Mouse (Mus musculus) cerebellum, adult 2 months (tissue): ENCODE measurements at regions not wholly inside any gene's neighbourhood (a gene's known extent, or its start where the extent isn't known, plus 50 kb on each side); places are given as distances from the start of the nearest gene placed in this dataset.

Experiments used
- DNase-seq, 2 experiments: peaks; one replicate each; pipeline ENCODE4 v3.0.0; 2021
- H3K27ac ChIP-seq: fragments of 200-500 bp; 2 replicates; pipeline ENCODE4 v1.5.1; 2012; ENCODE audit warnings: low read length, control low read depth, inconsistent platforms; ENCODE audit not compliant: insufficient read depth
- H3K27me3 ChIP-seq: fragments of 200-500 bp; 2 replicates; pipeline ENCODE4 v1.6.1; 2012; ENCODE audit warnings: inconsistent platforms, mild to moderate bottlenecking, low read length, moderate library complexity; ENCODE audit not compliant: control insufficient read depth, insufficient read depth
- H3K4me1 ChIP-seq: fragments of 200-500 bp; 2 replicates; pipeline ENCODE4 v1.6.1; 2011; ENCODE audit warnings: low read length; ENCODE audit not compliant: control insufficient read depth, insufficient read depth
- H3K4me3 ChIP-seq: fragments of 200-500 bp; replicated peaks from 2 replicates; pipeline ENCODE3; 2011; ENCODE audit warnings: mild to moderate bottlenecking, low read depth, low read length, control low read depth; ENCODE audit not compliant: insufficient read depth
- CTCF ChIP-seq: fragments of 200-500 bp; IDR thresholded peaks from 2 replicates; pipeline ENCODE4 v1.5.1; 2011; ENCODE audit warnings: low read depth, mild to moderate bottlenecking, control low read depth, low read length, moderate library complexity, borderline replicate concordance; ENCODE audit not compliant: insufficient read depth
- POLR2A ChIP-seq: fragments of 200-500 bp; IDR thresholded peaks from 2 replicates; pipeline ENCODE4 v1.6.1; 2011; ENCODE audit warnings: low read length, control low read depth, borderline replicate concordance; ENCODE audit not compliant: insufficient read depth
- WGBS: fragments of 180-500 bp; shearing (Covaris S2); methylation state at CpG from one replicate; pipeline ENCODE4 v1.1.7; 2018; 5-methylcytosine and 5-hydroxymethylcytosine counted together

DNA sequence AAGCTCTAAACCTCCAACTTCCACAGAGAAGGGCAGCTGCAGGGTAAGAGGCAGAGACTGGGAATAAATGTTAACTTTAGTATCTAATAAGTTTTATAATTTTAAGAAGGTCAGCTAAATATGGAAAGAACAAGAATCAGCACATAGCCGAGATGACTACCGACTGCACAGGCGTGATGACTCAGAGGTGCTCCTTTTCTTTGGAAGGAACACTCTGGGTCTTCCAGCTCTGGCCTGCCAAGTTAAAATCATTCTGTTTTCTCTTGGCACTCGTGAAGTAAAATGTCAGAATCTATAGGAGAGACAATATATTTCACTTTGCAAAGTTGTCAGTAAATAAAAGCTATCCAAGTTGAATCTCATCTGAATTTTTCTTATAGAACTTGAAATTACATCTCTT, 96.2 kb upstream of the Magi2 start:
- no peaks in the 10 kb centered on the region for H3K27me3 ChIP-seq
- H3K4me1 ChIP-seq: no peaks in the 10 kb centered on the region
- TF ChIP-seq CTCF: no peak
- TF ChIP-seq POLR2A: no peak
- no peak overlapping the region for H3K27ac ChIP-seq
- no peak for DNase-seq
- no peak overlapping the region for H3K4me3 ChIP-seq
- WGBS: 65% methylated on average over 4 of the region's 4 CpGs

GRCm38 (mm10) chr5:19154511-19154910, 72.3 kb upstream of the Magi2 start:
- Histone ChIP-seq H3K4me1 (no peaks in the 10 kb centered on the region), H3K27ac (no peak overlapping the region), H3K4me3 (no peak overlapping the region), H3K27me3 (no peaks in the 10 kb centered on the region)
- WGBS: 64% methylated on average over 1 of the region's 1 CpGs
- no peak for TF ChIP-seq POLR2A
- no peak for TF ChIP-seq CTCF
- DNase-seq: no peak

DNA sequence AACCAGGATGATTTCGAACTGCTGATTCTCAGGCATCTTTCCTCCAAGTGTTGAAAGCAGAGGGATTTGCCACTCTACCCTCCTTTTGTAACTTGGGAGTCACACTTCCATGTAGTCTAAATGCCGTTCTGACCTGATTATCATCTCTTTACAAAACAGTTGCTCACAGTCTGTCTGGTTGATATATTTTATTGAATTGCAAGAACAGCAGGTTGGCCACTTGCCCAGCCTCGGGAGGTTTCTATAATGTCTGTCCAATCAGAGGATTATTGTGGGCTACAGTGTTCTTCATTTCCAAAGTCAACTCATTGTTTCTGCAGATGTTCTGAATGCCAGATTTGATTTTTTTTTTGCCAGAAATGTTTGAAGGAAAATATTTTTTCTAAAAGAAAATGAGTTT, 68.6 kb upstream of the Magi2 start:
- H3K4me1 ChIP-seq: no peaks in the 10 kb centered on the region
- no peaks in the 10 kb centered on the region for H3K27me3 ChIP-seq
- no peak overlapping the region for H3K27ac ChIP-seq
- TF ChIP-seq POLR2A (no peak), CTCF (no peak)
- WGBS: 17% methylated on average over 3 of the region's 3 CpGs
- peak in 1 of 2 experiments; percentile 7 for DNase-seq
- H3K4me3 ChIP-seq: no peak overlapping the region

DNA sequence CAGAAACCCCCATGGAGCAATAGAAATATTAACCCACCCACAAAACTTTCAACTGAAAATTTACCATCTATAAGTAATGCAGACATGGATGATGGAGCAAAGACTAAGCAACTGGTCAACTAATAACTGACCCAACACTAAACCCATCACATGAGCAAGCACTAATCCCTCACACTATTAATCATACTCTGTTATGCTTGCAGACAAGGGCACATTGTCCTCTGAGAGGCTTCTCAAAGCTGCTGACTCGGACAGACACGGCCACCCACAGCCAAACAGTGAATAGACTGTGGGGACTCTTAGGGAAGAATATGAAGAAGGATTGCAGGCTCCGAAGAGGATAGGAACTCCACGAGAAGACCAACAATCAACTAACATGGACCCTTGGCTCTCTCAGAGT, 66.6 kb upstream of the Magi2 start:
- H3K27ac ChIP-seq: no peak overlapping the region
- 47% methylated on average over 4 of the region's 4 CpGs for WGBS
- TF ChIP-seq CTCF (no peak), POLR2A (no peak)
- DNase-seq: no peak
- no peaks in the 10 kb centered on the region for H3K4me1 ChIP-seq
- H3K4me3 ChIP-seq: no peak overlapping the region
- no peaks in the 10 kb centered on the region for H3K27me3 ChIP-seq
